Mouse (Mus musculus) ES-Bruce4 (cell line): Measurements from ENCODE around the gene Jund. TPM values are rescaled to one million over a fixed set of nuclear protein-coding genes. Genes with fewer than 3 reads are reported as not detected.

Experiments used
- H3K27ac ChIP-seq: 2 replicates; pipeline ENCODE4 v1.5.1; 2012; ENCODE audit warnings: low read length, inconsistent platforms; ENCODE audit not compliant: insufficient read depth
- H3K27me3 ChIP-seq: 2 replicates; pipeline ENCODE4 v1.6.1; 2012; ENCODE audit warnings: mild to moderate bottlenecking, low read length, inconsistent platforms; ENCODE audit not compliant: control insufficient read depth, poor library complexity, insufficient read depth, severe bottlenecking
- H3K36me3 ChIP-seq: 2 replicates; pipeline ENCODE4 v1.6.1; 2012; ENCODE audit warnings: inconsistent platforms, mild to moderate bottlenecking, low read length, moderate library complexity; ENCODE audit not compliant: control insufficient read depth, poor library complexity, insufficient read depth, severe bottlenecking
- H3K4me1 ChIP-seq: one replicate; pipeline ENCODE4 v1.8.1; 2011; ENCODE audit warnings: low read length; ENCODE audit not compliant: control insufficient read depth, insufficient read depth
- H3K4me3 ChIP-seq: 2 replicates; pipeline ENCODE4 v1.5.1; 2011; ENCODE audit warnings: low read depth, mild to moderate bottlenecking, low read length
- H3K9ac ChIP-seq: 2 replicates; pipeline ENCODE4 v1.6.1; 2012; ENCODE audit warnings: low read depth, mild to moderate bottlenecking, inconsistent platforms; ENCODE audit not compliant: poor library complexity, severe bottlenecking
- H3K9me3 ChIP-seq: replicated peaks from 2 replicates; pipeline ENCODE4 v1.6.1; 2012; ENCODE audit warnings: mild to moderate bottlenecking, low read length, inconsistent platforms; ENCODE audit not compliant: control insufficient read depth, poor library complexity, insufficient read depth, severe bottlenecking
- CTCF ChIP-seq: IDR thresholded peaks from one replicate; pipeline ENCODE4 v1.8.1; 2011; ENCODE audit warnings: low read depth, low read length
- EP300 ChIP-seq: IDR thresholded peaks from 2 replicates; pipeline ENCODE4 v1.6.1; 2011; ENCODE audit warnings: low read depth, low read length; ENCODE audit not compliant: insufficient read depth
- POLR2A ChIP-seq: IDR thresholded peaks from one replicate; pipeline ENCODE4 v1.8.1; 2011; ENCODE audit warnings: low read length; ENCODE audit not compliant: insufficient read depth
- polyA plus RNA-seq: library from polyadenylated mRNA; stranded (reverse); fragments of >200 nt; gene quantifications from 2 replicates; pipeline ENCODE4 v1.2.4, GENCODE M21; 2011; ENCODE audit warnings: low read depth; ENCODE audit not compliant: missing spikeins, insufficient read depth, insufficient read length

Gene Jund
- polyA plus RNA-seq, 1 experiment, result 56.6 TPM

DNA sequence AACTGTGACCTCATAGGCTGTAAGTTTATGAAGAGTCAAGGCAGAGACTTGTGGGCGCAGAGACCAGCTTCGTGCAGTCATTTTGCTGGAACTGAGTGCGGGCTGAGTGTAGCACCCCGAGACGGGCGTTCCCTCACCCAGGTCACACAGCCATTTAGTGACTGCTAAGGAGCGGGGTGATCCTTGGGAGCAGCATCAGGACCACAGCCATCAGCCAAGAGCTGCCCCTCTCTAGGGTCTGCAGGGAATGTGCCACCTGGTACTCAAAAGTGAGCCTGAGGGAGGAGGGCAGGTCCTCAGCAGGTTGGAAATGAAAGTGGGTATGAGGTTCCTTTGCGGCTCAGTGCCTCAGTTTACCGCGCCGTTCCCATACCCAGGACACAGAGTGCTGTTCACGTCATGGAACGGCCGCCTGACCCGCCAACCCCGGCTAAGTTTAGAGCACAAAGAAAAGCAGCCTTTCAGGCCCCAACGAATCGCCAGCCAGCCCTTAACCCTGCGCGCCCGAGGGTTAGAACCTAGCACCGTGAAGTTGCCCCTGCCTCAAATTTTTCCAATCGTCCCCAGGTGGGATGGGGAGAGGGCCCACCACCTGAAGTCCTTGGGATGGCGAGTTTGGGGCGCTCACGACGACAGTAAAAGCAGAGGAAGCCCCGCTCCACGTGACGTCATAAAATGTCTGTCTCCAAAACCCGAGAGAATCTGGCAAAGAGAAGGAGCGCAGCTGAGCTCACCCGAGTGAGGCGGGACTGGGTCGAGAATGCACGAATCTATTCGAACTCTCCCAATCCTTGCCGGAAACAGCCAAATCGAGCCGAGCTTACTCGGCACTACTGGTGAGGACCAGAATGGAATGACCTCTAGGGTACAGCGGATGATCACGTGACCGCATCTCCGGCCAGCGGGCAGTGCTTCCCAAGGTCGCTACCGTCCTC, 45.2 kb downstream of the Jund start:
- peak overlapping the region; percentile 64 for H3K9ac ChIP-seq
- no peaks in the 10 kb centered on the region for H3K36me3 ChIP-seq
- H3K9me3 ChIP-seq, result no peaks in the 10 kb centered on the region
- peak overlapping the region; percentile 58 for H3K4me3 ChIP-seq
- no peak overlapping the region for H3K27ac ChIP-seq
- H3K4me1 ChIP-seq, result no peaks in the 10 kb centered on the region
- no peak for TF ChIP-seq EP300
- no peak for TF ChIP-seq CTCF
- TF ChIP-seq POLR2A, result no peak
- H3K27me3 ChIP-seq, result no peaks in the 10 kb centered on the region

DNA sequence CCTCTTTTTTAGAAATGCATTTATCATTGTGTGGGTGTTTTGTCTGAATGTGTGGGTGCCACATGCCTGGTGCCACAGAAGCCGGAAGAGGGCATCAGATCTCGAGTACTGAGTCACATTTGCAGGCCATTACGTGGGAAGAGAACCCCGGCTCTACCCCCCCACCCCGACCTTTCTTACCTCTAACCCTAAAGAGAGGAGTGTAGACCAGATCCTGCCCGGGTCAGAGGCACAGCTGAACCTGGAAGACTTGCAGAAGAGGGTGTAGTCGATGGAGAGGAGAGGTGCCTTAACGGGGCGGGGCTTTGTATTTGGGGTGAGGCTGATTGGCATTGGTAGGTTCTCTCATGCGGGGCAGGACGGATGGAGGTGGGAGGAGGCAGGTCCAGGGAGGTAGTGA, 46.1 kb downstream of the Jund start:
- TF ChIP-seq CTCF (no peak), POLR2A (no peak), EP300 (no peak)
- H3K27me3 ChIP-seq, result no peaks in the 10 kb centered on the region
- H3K4me3 ChIP-seq, result no peak overlapping the region
- no peaks in the 10 kb centered on the region for H3K36me3 ChIP-seq
- H3K9me3 ChIP-seq, result no peaks in the 10 kb centered on the region
- no peaks in the 10 kb centered on the region for H3K4me1 ChIP-seq
- no peak overlapping the region for H3K27ac ChIP-seq
- H3K9ac ChIP-seq, result no peak overlapping the region

DNA sequence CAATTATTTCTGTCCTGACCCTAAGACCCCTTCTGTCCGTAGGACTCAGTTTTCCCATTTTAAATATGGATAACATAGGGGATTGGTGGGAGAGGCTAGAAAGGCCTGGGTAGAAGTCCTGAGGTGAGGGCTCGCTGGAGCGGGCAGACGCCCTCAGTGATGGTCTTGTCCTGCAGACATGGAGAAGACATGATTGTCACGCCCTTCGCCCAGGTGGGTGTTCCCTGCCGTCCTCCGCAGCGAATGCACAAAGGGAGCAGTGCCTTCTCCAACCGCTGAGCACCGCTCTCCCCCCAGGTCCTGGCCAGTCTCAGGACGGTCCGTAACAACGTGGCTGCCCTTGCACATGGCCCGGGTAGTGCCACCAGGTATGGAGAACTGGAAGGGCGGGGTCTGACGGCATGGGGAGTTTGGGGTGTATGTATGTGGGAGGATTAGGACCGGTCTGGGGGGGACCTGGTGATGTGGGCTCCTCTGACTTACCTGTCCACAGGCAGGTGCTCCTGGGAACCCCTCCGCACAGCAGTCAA, 47.0 kb downstream of the Jund start:
- Histone ChIP-seq H3K9ac (no peak overlapping the region), H3K4me1 (no peaks in the 10 kb centered on the region), H3K36me3 (no peaks in the 10 kb centered on the region), H3K27ac (no peak overlapping the region), H3K9me3 (no peaks in the 10 kb centered on the region), H3K27me3 (no peaks in the 10 kb centered on the region), H3K4me3 (no peak overlapping the region)
- TF ChIP-seq EP300, result no peak
- no peak for TF ChIP-seq POLR2A
- no peak for TF ChIP-seq CTCF

DNA sequence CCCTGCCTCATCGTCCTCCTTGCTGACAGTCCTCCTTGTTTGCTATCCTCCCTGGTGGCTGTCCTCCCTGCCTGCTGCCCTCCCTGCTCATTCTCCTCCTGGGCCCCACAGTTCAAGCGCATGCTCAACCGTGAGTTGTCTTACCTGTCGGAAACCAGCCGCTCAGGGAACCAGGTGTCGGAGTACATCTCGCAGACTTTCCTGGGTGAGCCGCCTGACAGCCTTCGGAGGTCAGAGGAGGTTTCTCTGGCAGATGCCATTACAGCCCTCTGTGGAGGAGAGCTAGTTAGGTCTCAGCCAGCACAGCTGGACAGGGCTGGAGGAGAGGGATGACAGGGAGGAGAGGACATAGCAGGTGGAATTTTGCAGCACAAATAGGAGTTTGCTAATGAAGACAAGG, 47.9 kb downstream of the Jund start:
- H3K27me3 ChIP-seq, result no peaks in the 10 kb centered on the region
- no peak overlapping the region for H3K4me3 ChIP-seq
- H3K4me1 ChIP-seq, result no peaks in the 10 kb centered on the region
- no peak overlapping the region for H3K27ac ChIP-seq
- H3K9ac ChIP-seq, result no peak overlapping the region
- H3K9me3 ChIP-seq, result no peaks in the 10 kb centered on the region
- TF ChIP-seq POLR2A (no peak), EP300 (no peak), CTCF (no peak)
- no peaks in the 10 kb centered on the region for H3K36me3 ChIP-seq

DNA sequence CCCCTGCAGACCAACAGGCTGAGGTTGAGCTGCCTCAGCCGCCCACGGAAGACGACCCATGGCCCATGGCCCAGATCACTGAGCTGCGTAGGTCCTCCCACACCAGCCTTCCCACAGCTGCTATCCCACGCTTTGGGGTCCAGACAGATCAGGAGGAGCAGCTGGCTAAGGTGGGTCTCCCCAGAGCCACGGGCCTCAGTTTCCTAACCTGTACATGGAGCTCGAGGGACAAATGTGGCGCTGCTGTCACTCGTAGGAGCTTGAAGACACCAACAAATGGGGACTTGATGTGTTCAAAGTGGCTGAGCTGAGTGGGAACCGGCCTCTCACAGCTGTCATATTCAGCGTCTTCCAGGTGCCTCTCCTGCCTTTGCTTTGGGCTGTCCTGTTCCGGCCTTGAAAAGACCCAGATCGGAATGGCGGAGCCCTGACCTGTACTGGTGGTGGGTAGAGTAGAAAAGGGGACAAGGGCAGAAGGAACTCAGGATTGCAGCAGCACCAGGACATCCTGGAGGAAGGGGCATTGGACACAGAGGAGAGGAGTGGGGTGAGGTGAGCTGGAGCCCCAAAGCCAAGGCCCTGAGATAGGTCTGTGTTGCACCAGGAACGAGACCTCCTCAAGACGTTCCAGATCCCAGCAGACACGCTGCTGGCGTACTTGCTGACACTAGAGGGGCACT, 48.6 kb downstream of the Jund start:
- H3K27me3 ChIP-seq, result no peaks in the 10 kb centered on the region

More for the DNA sequence above, 48.6 kb downstream of the Jund start:
- Histone ChIP-seq H3K4me1 (no peaks in the 10 kb centered on the region), H3K4me3 (no peak overlapping the region), H3K27ac (no peak overlapping the region), H3K9me3 (no peaks in the 10 kb centered on the region), H3K36me3 (no peaks in the 10 kb centered on the region), H3K9ac (no peak overlapping the region)
- no peak for TF ChIP-seq CTCF
- TF ChIP-seq EP300, result no peak
- TF ChIP-seq POLR2A, result no peak
